Mouse (Mus musculus) liver, adult 2 months (tissue): ENCODE results near the gene Polr2a.

ENCODE experiments used
- CTCF ChIP-seq: fragments of 200-500 bp; IDR thresholded peaks from 2 replicates; pipeline ENCODE4 v1.5.1; 2011; ENCODE audit warnings: low read depth, low read length, control low read depth
- POLR2A ChIP-seq: fragments of 200-500 bp; IDR thresholded peaks from 2 replicates; pipeline ENCODE4 v1.6.1; 2011; ENCODE audit warnings: low read length, control low read depth; ENCODE audit not compliant: insufficient read depth; ENCODE audit errors: extremely low read depth

DNA sequence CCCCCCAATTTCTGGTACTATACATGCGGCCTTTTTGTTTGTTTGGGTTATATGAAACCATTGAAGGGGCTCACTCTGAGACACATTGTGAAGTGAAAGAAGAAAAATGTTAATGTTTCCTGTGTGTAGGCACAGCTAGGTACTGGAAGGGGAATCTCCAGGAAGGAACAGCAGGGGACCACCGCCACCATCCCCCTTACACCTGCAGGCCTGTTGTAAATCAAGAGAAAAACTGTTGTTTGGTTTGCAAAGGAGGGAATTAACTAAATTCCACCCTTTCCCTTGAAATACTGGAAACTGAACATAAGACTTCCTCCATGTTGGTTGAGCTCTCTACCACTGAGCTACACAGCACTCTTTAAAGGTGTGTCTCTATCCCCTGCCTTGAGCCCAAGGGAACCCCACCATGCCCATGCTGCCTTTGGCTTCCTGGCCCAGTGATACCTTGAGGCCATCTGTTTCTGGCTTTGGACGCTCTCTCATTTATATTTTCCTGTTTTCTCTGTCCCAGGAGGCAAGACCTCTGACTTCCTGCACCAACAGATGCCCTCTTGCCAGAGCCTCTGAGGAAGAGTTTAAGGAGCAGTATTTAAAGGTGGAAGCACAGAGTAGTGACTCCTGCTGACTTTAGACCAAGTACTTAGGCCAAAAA is 49.7 kb downstream of the Polr2a start:
- TF ChIP-seq CTCF (no peak), POLR2A (no peak)
